Mouse (Mus musculus) stomach, embryonic 16.5 days (tissue): ENCODE results near the gene Kctd17. TPM values are rescaled to one million over a fixed set of nuclear protein-coding genes. Genes with fewer than 3 reads are reported as not detected.
A peak's percentile ranks its signal among the peaks of the same experiment; 100 is the strongest.

Source experiments
- ATAC-seq: fragments of 200-750 bp; cut with Nextera tagmentation; 2 replicates; pipeline ENCODE4 v1.8.0; 2017; ENCODE audit warnings: moderate number of reproducible peaks, moderate TSS enrichment; ENCODE audit not compliant: insufficient read depth, low FRiP score
- H3K27ac ChIP-seq: fragments of 300-500 bp; sonication (generic); 2 replicates; pipeline ENCODE4 v1.5.1; 2014; ENCODE audit warnings: low read length
- H3K27me3 ChIP-seq: fragments of 300-500 bp; sonication (generic); 2 replicates; pipeline ENCODE4 v1.6.1; 2014; ENCODE audit warnings: low read length, control low read depth, mixed read lengths; ENCODE audit not compliant: control insufficient read depth, insufficient read depth
- H3K36me3 ChIP-seq: fragments of 300-500 bp; sonication (generic); 2 replicates; pipeline ENCODE4 v1.6.1; 2014; ENCODE audit warnings: low read length; ENCODE audit not compliant: control insufficient read depth, insufficient read depth
- H3K4me1 ChIP-seq: fragments of 300-500 bp; sonication (generic); 2 replicates; pipeline ENCODE4 v1.6.1; 2014; ENCODE audit warnings: low read length, control low read depth, mixed read lengths; ENCODE audit not compliant: control insufficient read depth, insufficient read depth
- H3K4me2 ChIP-seq: fragments of 300-500 bp; sonication (generic); 2 replicates; pipeline ENCODE4 v1.6.1; 2014; ENCODE audit warnings: low read depth, low read length, mixed read lengths
- H3K4me3 ChIP-seq: fragments of 300-500 bp; sonication (generic); replicated peaks from 2 replicates; pipeline ENCODE4 v1.5.1; 2014; ENCODE audit warnings: mild to moderate bottlenecking, low read length
- H3K9ac ChIP-seq: fragments of 300-500 bp; sonication (generic); 2 replicates; pipeline ENCODE4 v1.6.1; 2014; ENCODE audit warnings: low read length
- H3K9me3 ChIP-seq: fragments of 300-500 bp; sonication (generic); replicated peaks from 2 replicates; pipeline ENCODE4 v1.6.1; 2016; ENCODE audit warnings: low read length, control low read depth; ENCODE audit not compliant: control insufficient read depth
- WGBS: fragments of 180-500 bp; shearing (Covaris S2); extraction: QIAGEN DNeasy Blood & Tissue Kit; methylation state at CpG from one replicate; pipeline ENCODE4 v1.1.7; 2014; 5-methylcytosine and 5-hydroxymethylcytosine counted together
- polyA plus RNA-seq: library from polyadenylated mRNA; unstranded; fragments of >200 nt; fragmentation: Nextera tagmentation; extraction: Ambion mirVana; gene quantifications from 2 replicates; pipeline ENCODE4 v1.2.1, GENCODE M21; 2015

The Kctd17 gene
- polyA plus RNA-seq: 28.1 and 32.0 TPM in 2 replicates

- ATAC-seq: peak; percentile 82
- H3K4me3 ChIP-seq: peak within 1 kb of the TSS; percentile 73
- under 1% methylated on average over 50 of the region's 52 CpGs for WGBS
Observed at GRCm38 (mm10) chr15:78428391-78429138, at the start of gene Kctd17. TSS of gene Kctd17 (plus strand) at chr15:78428564.

GRCm38 (mm10) chr15:78380208-78380607 is 48.2 kb upstream of the Kctd17 start:
- no peaks in the 10 kb centered on the region for H3K4me1 ChIP-seq
- H3K4me3 ChIP-seq: no peak overlapping the region
- no peaks in the 10 kb centered on the region for H3K36me3 ChIP-seq
- WGBS: 75% methylated on average over 2 of the region's 2 CpGs
- no peak overlapping the region for H3K9ac ChIP-seq
- no peak overlapping the region for H3K27ac ChIP-seq
- ATAC-seq: no peak
- H3K27me3 ChIP-seq: no peaks in the 10 kb centered on the region
- no peaks in the 10 kb centered on the region for H3K9me3 ChIP-seq
- no peak overlapping the region for H3K4me2 ChIP-seq

More at GRCm38 (mm10) chr15:78428391-78429138, at the start of gene Kctd17:
- Histone ChIP-seq H3K9ac (peak within 1 kb of the TSS; percentile 81), H3K4me1 (peaks cover 9% of the 10 kb centered on the region), H3K4me2 (peak within 1 kb of the TSS; percentile 71), H3K27me3 (no peaks in the 10 kb centered on the region), H3K36me3 (no peaks in the 10 kb centered on the region), H3K9me3 (no peaks in the 10 kb centered on the region), H3K27ac (peak within 1 kb of the TSS; percentile 84)

GRCm38 (mm10) chr15:78380741-78381140 is 47.6 kb upstream of the Kctd17 start:
- Histone ChIP-seq H3K9ac (no peak overlapping the region), H3K4me3 (no peak overlapping the region), H3K4me1 (no peaks in the 10 kb centered on the region), H3K36me3 (no peaks in the 10 kb centered on the region), H3K4me2 (no peak overlapping the region), H3K27me3 (no peaks in the 10 kb centered on the region), H3K27ac (no peak overlapping the region), H3K9me3 (no peaks in the 10 kb centered on the region)
- ATAC-seq: no peak
- WGBS: 62% methylated on average over 4 of the region's 4 CpGs

GRCm38 (mm10) chr15:78382115-78382514 is 46.2 kb upstream of the Kctd17 start:
- Histone ChIP-seq H3K4me2 (no peak overlapping the region), H3K4me1 (no peaks in the 10 kb centered on the region), H3K9ac (no peak overlapping the region), H3K27me3 (no peaks in the 10 kb centered on the region), H3K27ac (no peak overlapping the region), H3K36me3 (no peaks in the 10 kb centered on the region), H3K9me3 (no peaks in the 10 kb centered on the region), H3K4me3 (no peak overlapping the region)
- 80% methylated on average over 4 of the region's 4 CpGs for WGBS
- ATAC-seq: no peak

- H3K9me3 ChIP-seq: no peaks in the 10 kb centered on the region
- no peaks in the 10 kb centered on the region for H3K4me1 ChIP-seq
- 78% methylated on average over 11 of the region's 11 CpGs for WGBS
- no peak for ATAC-seq
- no peaks in the 10 kb centered on the region for H3K27me3 ChIP-seq
- H3K36me3 ChIP-seq: no peaks in the 10 kb centered on the region
- H3K9ac ChIP-seq: no peak overlapping the region
- peak overlapping the region; percentile 17; the same call in 1 of the 2 replicates for H3K27ac ChIP-seq
- no peak overlapping the region for H3K4me3 ChIP-seq
- no peak overlapping the region for H3K4me2 ChIP-seq
Observed at GRCm38 (mm10) chr15:78383450-78384219, 44.7 kb upstream of the Kctd17 start.

- Histone ChIP-seq H3K27me3 (no peaks in the 10 kb centered on the region), H3K27ac (no peak overlapping the region), H3K9me3 (no peaks in the 10 kb centered on the region), H3K9ac (no peak overlapping the region), H3K4me3 (no peak overlapping the region), H3K4me2 (no peak overlapping the region), H3K36me3 (no peaks in the 10 kb centered on the region), H3K4me1 (no peaks in the 10 kb centered on the region)
- WGBS: 65% methylated on average over 7 of the region's 7 CpGs
- no peak for ATAC-seq
Observed at GRCm38 (mm10) chr15:78384220-78385116, 43.9 kb upstream of the Kctd17 start.

- Histone ChIP-seq H3K9me3 (no peaks in the 10 kb centered on the region), H3K4me1 (no peaks in the 10 kb centered on the region), H3K4me3 (no peak overlapping the region), H3K27ac (no peak overlapping the region), H3K9ac (no peak overlapping the region), H3K36me3 (no peaks in the 10 kb centered on the region), H3K4me2 (no peak overlapping the region), H3K27me3 (no peaks in the 10 kb centered on the region)
- no peak for ATAC-seq
- 91% methylated on average over 1 of the region's 1 CpGs for WGBS
Observed at GRCm38 (mm10) chr15:78385564-78385963, 42.8 kb upstream of the Kctd17 start.

GRCm38 (mm10) chr15:78390855-78391254 is 37.5 kb upstream of the Kctd17 start:
- H3K9ac ChIP-seq: no peak overlapping the region
- H3K9me3 ChIP-seq: no peaks in the 10 kb centered on the region
- H3K4me1 ChIP-seq: no peaks in the 10 kb centered on the region
- ATAC-seq: no peak
- H3K4me2 ChIP-seq: no peak overlapping the region
- 72% methylated on average over 3 of the region's 3 CpGs for WGBS
- H3K27me3 ChIP-seq: no peaks in the 10 kb centered on the region
- no peak overlapping the region for H3K4me3 ChIP-seq
- no peak overlapping the region for H3K27ac ChIP-seq
- H3K36me3 ChIP-seq: no peaks in the 10 kb centered on the region
